ENCODE assay signal across 9 mouse cellular contexts in genomic region chr6:129228935-129229773, GRCm38 (mm10). TPM values are rescaled to one million over a fixed set of nuclear protein-coding genes. Genes with fewer than 3 reads are reported as not detected.
DNase-seq lines count a peak whose midpoint lies in the region; ATAC-seq and TF ChIP-seq lines count a peak whose summit lies in the region.
"Had no signal": no experiment of that assay in that cellular context is flagged by ENCODE, and none has a peak within 500 bp of the region (broad histone marks: within the 10 kb centered on the region; RNA-seq: fewer than 3 reads in every experiment).

No protein-coding gene starts in this region.

- H3K27ac ChIP-seq in heart, embryonic 12.5 days (ENCODE audit: poor library complexity, severe bottlenecking), result peak overlapping the region; percentile 75
- H3K27ac ChIP-seq in lung, embryonic 15.5 days, result peak overlapping the region; percentile 95
- peak overlapping the region; percentile 99 for H3K27ac ChIP-seq in bone marrow macrophage, adult 2 months (ENCODE audit: insufficient read depth, low read depth, low read length)
- H3K27ac ChIP-seq in liver, postnatal 0 days (ENCODE audit: low read depth), result peak overlapping the region; percentile 92

- intact Hi-C loops in heart, postnatal 14 days (cut with DNase I), result no loop called here
- intact Hi-C loops in left cerebral cortex, postnatal 4 days (cut with DNase I), result no loop called here

- no peak overlapping the region for H3K4me2 ChIP-seq in heart, embryonic 12.5 days
- no peak overlapping the region for H3K4me2 ChIP-seq in lung, embryonic 15.5 days
- H3K4me2 ChIP-seq in liver, postnatal 0 days (ENCODE audit: low read depth, low read length), result no peak overlapping the region

- TF ChIP-seq POLR2A in lung, adult 2 months (IDR thresholded peaks at IDR 0.05; ENCODE audit: borderline replicate concordance, extremely low read depth, low read depth, low read length), result no peak
- no peak for TF ChIP-seq POLR2A in bone marrow macrophage, adult 2 months (IDR thresholded peaks at IDR 0.05; ENCODE audit: borderline replicate concordance, low read depth, low read length)

- DNase-seq in heart, postnatal 14 days, result no peak
- DNase-seq in lung, adult 2 months, result no peak
- DNase-seq in liver, postnatal 0 days, result no peak
- no peak for DNase-seq in left cerebral cortex, adult 18-20 months (ENCODE audit: low spot score in 2 of 2)
- DNase-seq in left cerebral cortex, postnatal 4 days, result no peak

- H3K9ac ChIP-seq in heart, embryonic 12.5 days, result no peak overlapping the region
- no peak overlapping the region for H3K9ac ChIP-seq in lung, embryonic 15.5 days
- peak overlapping the region; percentile 21; the same call in 1 of the 2 replicates for H3K9ac ChIP-seq in liver, postnatal 0 days (replicated peaks)

- no peak overlapping the region for H3K4me3 ChIP-seq in heart, embryonic 12.5 days
- no peak overlapping the region for H3K4me3 ChIP-seq in lung, embryonic 15.5 days
- no peak overlapping the region for H3K4me3 ChIP-seq in lung, adult 2 months (replicated peaks; ENCODE audit: extremely low read depth, low read depth, low read length)
- no peak overlapping the region for H3K4me3 ChIP-seq in bone marrow macrophage, adult 2 months (ENCODE audit: insufficient read depth, low read length)
- no peak overlapping the region for H3K4me3 ChIP-seq in liver, postnatal 0 days (ENCODE audit: low read depth, low read length)

- no peaks in the 10 kb centered on the region for H3K9me3 ChIP-seq in heart, embryonic 12.5 days (replicated peaks)
- H3K9me3 ChIP-seq in lung, embryonic 15.5 days, result no peaks in the 10 kb centered on the region
- no peaks in the 10 kb centered on the region for H3K9me3 ChIP-seq in liver, postnatal 0 days (ENCODE audit: low read length)

- no peak for TF ChIP-seq CTCF in lung, adult 2 months (IDR thresholded peaks at IDR 0.05; ENCODE audit: insufficient read depth, low read length)
- TF ChIP-seq CTCF in bone marrow macrophage, adult 2 months (IDR thresholded peaks at IDR 0.05; ENCODE audit: low read depth, low read length), result no peak
- no peak for TF ChIP-seq CTCF in liver, postnatal 0 days (IDR thresholded peaks at IDR 0.05; ENCODE audit: low read depth)

- ATAC-seq in heart, embryonic 12.5 days (ENCODE audit: insufficient number of reproducible peaks, low FRiP score), result no peak
- no peak for ATAC-seq in lung, embryonic 15.5 days (ENCODE audit: borderline replicate concordance, extremely low read depth, low FRiP score, low TSS enrichment)
- ATAC-seq in liver, postnatal 0 days, result no peak

- H3K36me3 ChIP-seq in heart, embryonic 12.5 days, result no peaks in the 10 kb centered on the region
- no peaks in the 10 kb centered on the region for H3K36me3 ChIP-seq in lung, embryonic 15.5 days
- H3K36me3 ChIP-seq in liver, postnatal 0 days (replicated peaks; ENCODE audit: insufficient read depth, low read length), result no peaks in the 10 kb centered on the region

- 50% methylated on average over 3 of the region's 3 CpGs for WGBS in heart, embryonic 12.5 days
- WGBS in lung, embryonic 15.5 days, result 32% methylated on average over 3 of the region's 3 CpGs
- WGBS in lung, adult 2 months, result 17% methylated on average over 3 of the region's 3 CpGs
- WGBS in liver, postnatal 0 days (ENCODE audit: insufficient replicate concordance), result 36% methylated on average over 3 of the region's 3 CpGs

- peaks cover 10% of the 10 kb centered on the region for H3K4me1 ChIP-seq in heart, embryonic 12.5 days (replicated peaks)
- peaks cover 31% of the 10 kb centered on the region for H3K4me1 ChIP-seq in lung, embryonic 15.5 days
- H3K4me1 ChIP-seq in lung, adult 2 months (ENCODE audit: control insufficient read depth, insufficient read depth, low read length), result peaks cover 54% of the 10 kb centered on the region
- H3K4me1 ChIP-seq in bone marrow macrophage, adult 2 months (ENCODE audit: control insufficient read depth, insufficient read depth, low read length), result peaks cover 44% of the 10 kb centered on the region
- peaks cover 47% of the 10 kb centered on the region for H3K4me1 ChIP-seq in liver, postnatal 0 days (ENCODE audit: insufficient read depth)

- TF ChIP-seq EP300 in liver, postnatal 0 days (IDR thresholded peaks at IDR 0.05; ENCODE audit: low read depth), result no peak

- no peaks in the 10 kb centered on the region for H3K27me3 ChIP-seq in heart, embryonic 12.5 days (replicated peaks)
- H3K27me3 ChIP-seq in lung, embryonic 15.5 days, result no peaks in the 10 kb centered on the region
- no peaks in the 10 kb centered on the region for H3K27me3 ChIP-seq in liver, postnatal 0 days (ENCODE audit: insufficient read depth, low read length)

RNA-seq across cellular contexts. Expression of gene Cd69, which starts 46.1 kb away (rescaled TPM):
- not detected in 2 replicates for polyA plus RNA-seq in heart, embryonic 12.5 days (2016; fragmentation: Nextera tagmentation; extraction: Ambion mirVana)
- 1 to 10 TPM in 1 of 2 experiments, under 1 TPM in 1; 0.22 to 1.4 TPM for total RNA-seq in heart, postnatal 14 days (2021)
- 0.15 and 0.39 TPM in 2 replicates for polyA plus RNA-seq in lung, embryonic 15.5 days (2015; fragmentation: Nextera tagmentation; extraction: Ambion mirVana)
- polyA plus RNA-seq in lung, adult 2 months (2012; rRNA removed), result 0.54 and 1.3 TPM in 2 replicates
- polyA plus RNA-seq in bone marrow macrophage, adult 2 months (2012; ENCODE audit: insufficient read depth, insufficient read length, missing spikeins), result 1.7 and 2.1 TPM in 2 replicates
- 1.0 and 1.5 TPM in 2 replicates for polyA plus RNA-seq in liver, postnatal 0 days (2015; fragmentation: Nextera tagmentation; extraction: Ambion mirVana)
- not detected for total RNA-seq in left cerebral cortex, adult 18-20 months (2021)
- total RNA-seq in left cerebral cortex, postnatal 4 days (2021), result not detected
- polyA plus RNA-seq: C2C12 had no signal

RNA-seq across cellular contexts. Expression of gene Clec2d, which starts 48.7 kb away (rescaled TPM):
- polyA plus RNA-seq in heart, embryonic 12.5 days (2016; fragmentation: Nextera tagmentation; extraction: Ambion mirVana), result 0.14 and 0.21 TPM in 2 replicates
- total RNA-seq in heart, postnatal 14 days (2021), result 10 to 100 TPM; 43.5 to 46.0 TPM
- polyA plus RNA-seq in lung, embryonic 15.5 days (2015; fragmentation: Nextera tagmentation; extraction: Ambion mirVana), result 1.2 and 1.5 TPM in 2 replicates
- polyA plus RNA-seq in lung, adult 2 months (2012; rRNA removed), result 103 and 250 TPM in 2 replicates
- 99.8 and 118 TPM in 2 replicates for polyA plus RNA-seq in bone marrow macrophage, adult 2 months (2012; ENCODE audit: insufficient read depth, insufficient read length, missing spikeins)
- 2.3 and 3.0 TPM in 2 replicates for polyA plus RNA-seq in liver, postnatal 0 days (2015; fragmentation: Nextera tagmentation; extraction: Ambion mirVana)
- total RNA-seq in left cerebral cortex, adult 18-20 months (2021), result 1 to 10 TPM; 6.2 to 8.1 TPM
- total RNA-seq in left cerebral cortex, postnatal 4 days (2021), result 1 to 10 TPM; 4.0 to 5.4 TPM

Comparison
In these comparisons a context has a peak if more than half of its experiments do, and no peak if none do; other contexts are left out.
1. RNA of gene Clec2d, which starts 48.7 kb away (polyA plus RNA-seq): 103 to 250 TPM in lung, adult 2 months and 99.8 to 118 TPM in bone marrow macrophage, adult 2 months; 2.3 to 3.0 TPM in liver, postnatal 0 days, 1.2 to 1.5 TPM in lung, embryonic 15.5 days and 0.14 to 0.21 TPM in heart, embryonic 12.5 days; every median in the first group is over 10 times any median in the second.
2. Peak in every context shown above with its lines, with median percentiles within 50 percentile points of each other: H3K27ac ChIP-seq.